Mouse (Mus musculus) forebrain, postnatal 0 days (tissue): ENCODE results near the gene Bola2. TPM values are rescaled to one million over a fixed set of nuclear protein-coding genes. Genes with fewer than 3 reads are reported as not detected.

Experiments
- ATAC-seq: fragments of 200-750 bp; cut with Nextera tagmentation; 2 replicates; pipeline ENCODE4 v1.8.0; 2017; ENCODE audit warnings: mild to moderate bottlenecking, moderate library complexity
- DNase-seq: peaks from one replicate; pipeline ENCODE4 v3.0.0-alpha.2; 2015
- H3K27ac ChIP-seq: fragments of 300-500 bp; sonication (generic); 2 replicates; pipeline ENCODE4 v1.5.1; 2014; ENCODE audit warnings: low read depth, mild to moderate bottlenecking, antibody characterized with exemption, low read length, moderate library complexity, mixed read lengths
- H3K27me3 ChIP-seq: fragments of 300-500 bp; sonication (generic); 2 replicates; pipeline ENCODE4 v1.6.1; 2014; ENCODE audit warnings: mild to moderate bottlenecking, low read length, mixed read lengths; ENCODE audit not compliant: insufficient read depth
- H3K36me3 ChIP-seq: fragments of 300-500 bp; sonication (generic); 2 replicates; pipeline ENCODE4 v1.6.1; 2014; ENCODE audit warnings: mild to moderate bottlenecking, moderate library complexity; ENCODE audit not compliant: insufficient read depth
- H3K4me1 ChIP-seq: fragments of 300-500 bp; sonication (generic); 2 replicates; pipeline ENCODE4 v1.6.1; 2014; ENCODE audit warnings: antibody characterized with exemption; ENCODE audit not compliant: insufficient read depth
- H3K4me2 ChIP-seq: fragments of 300-500 bp; sonication (generic); 2 replicates; pipeline ENCODE4 v1.6.1; 2014; ENCODE audit warnings: low read depth, mild to moderate bottlenecking, moderate library complexity
- H3K4me3 ChIP-seq: fragments of 300-500 bp; sonication (generic); 2 replicates; pipeline ENCODE4 v1.5.1; 2014; ENCODE audit warnings: low read depth, low read length, mixed read lengths
- H3K9ac ChIP-seq: fragments of 300-500 bp; sonication (generic); 2 replicates; pipeline ENCODE4 v1.6.1; 2014; ENCODE audit warnings: mild to moderate bottlenecking
- H3K9me3 ChIP-seq: fragments of 300-500 bp; sonication (generic); 2 replicates; pipeline ENCODE4 v1.6.1; 2016; ENCODE audit warnings: low read length
- CTCF ChIP-seq: sonication (generic); IDR thresholded peaks from 2 replicates; pipeline ENCODE4 v1.5.1; 2016; ENCODE audit warnings: antibody characterized with exemption, control low read depth, low read depth
- WGBS: fragments of 180-500 bp; shearing (Covaris S2); extraction: QIAGEN DNeasy Blood & Tissue Kit; methylation state at CpG from one replicate; pipeline ENCODE4 v1.1.7; 2014; 5-methylcytosine and 5-hydroxymethylcytosine counted together
- polyA plus RNA-seq: library from polyadenylated mRNA; unstranded; fragments of >200 nt; fragmentation: Nextera tagmentation; extraction: Ambion mirVana; gene quantifications from 2 replicates; pipeline ENCODE4 v1.2.1, GENCODE M21; 2015
- total RNA-seq: library from RNA; depleted of rRNA; stranded (reverse); fragments of >200 nt; gene quantifications from 2 replicates; pipeline ENCODE4 v1.2.3, GENCODE M21; 2014

The Bola2 gene
- total and polyA plus RNA-seq, 2 experiments from 2014 or later: 115 to 139 TPM

DNA sequence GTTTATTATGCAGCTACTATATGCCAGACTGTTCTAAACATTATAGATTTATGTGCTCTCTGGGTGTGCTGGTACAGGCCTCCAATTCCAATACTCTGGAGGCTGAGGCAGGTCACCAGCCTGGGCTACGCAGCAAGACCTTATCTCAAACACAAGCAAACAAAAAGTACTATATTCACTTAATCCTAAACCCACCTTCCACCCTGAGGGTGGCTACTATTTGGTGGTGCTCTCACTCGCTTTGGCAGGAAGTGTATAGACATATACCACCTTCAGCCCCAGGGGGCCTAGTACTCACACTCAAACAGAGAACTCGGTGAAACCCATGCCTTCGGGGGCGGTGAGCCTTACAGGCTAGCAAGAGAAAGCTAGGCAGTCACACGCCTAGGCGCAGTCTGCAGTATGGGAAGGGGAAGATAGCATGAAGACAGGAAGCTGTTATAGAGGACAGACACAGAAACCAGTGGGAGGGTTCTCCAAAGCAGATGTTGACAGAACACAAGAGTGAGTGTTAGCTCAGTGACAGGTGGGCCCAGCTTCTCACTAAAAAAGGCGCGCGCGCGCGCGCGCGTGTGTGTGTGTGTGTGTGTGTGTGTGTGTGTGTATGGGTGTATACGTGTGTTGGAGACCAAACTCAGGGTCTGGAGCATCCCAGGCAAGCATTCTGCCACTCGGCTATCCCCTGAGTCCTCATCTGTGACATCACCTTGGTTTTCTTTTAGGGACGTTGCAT, 12.4 kb downstream of the Bola2 start, which contains the start of gene Coro1a:
TSS of gene Coro1a (minus strand) at position 346 of the 733 bp plus-strand sequence.
- DNase-seq (no peak), ATAC-seq (no peak)
- H3K9me3 ChIP-seq: no peaks in the 10 kb centered on the region
- WGBS: 93% methylated on average over 19 of the region's 19 CpGs
- no peak within 1 kb of the TSS for H3K4me2 ChIP-seq
- H3K9ac ChIP-seq: no peak within 1 kb of the TSS
- no peaks in the 10 kb centered on the region for H3K27me3 ChIP-seq
- no peak for TF ChIP-seq CTCF
- H3K4me3 ChIP-seq: no peak within 1 kb of the TSS
- no peak within 1 kb of the TSS for H3K27ac ChIP-seq
- H3K4me1 ChIP-seq: 0 out of 2 replicates have a peak, but pooled peaks cover 6% of the 10 kb centered on the region
- H3K36me3 ChIP-seq: no peaks in the 10 kb centered on the region

DNA sequence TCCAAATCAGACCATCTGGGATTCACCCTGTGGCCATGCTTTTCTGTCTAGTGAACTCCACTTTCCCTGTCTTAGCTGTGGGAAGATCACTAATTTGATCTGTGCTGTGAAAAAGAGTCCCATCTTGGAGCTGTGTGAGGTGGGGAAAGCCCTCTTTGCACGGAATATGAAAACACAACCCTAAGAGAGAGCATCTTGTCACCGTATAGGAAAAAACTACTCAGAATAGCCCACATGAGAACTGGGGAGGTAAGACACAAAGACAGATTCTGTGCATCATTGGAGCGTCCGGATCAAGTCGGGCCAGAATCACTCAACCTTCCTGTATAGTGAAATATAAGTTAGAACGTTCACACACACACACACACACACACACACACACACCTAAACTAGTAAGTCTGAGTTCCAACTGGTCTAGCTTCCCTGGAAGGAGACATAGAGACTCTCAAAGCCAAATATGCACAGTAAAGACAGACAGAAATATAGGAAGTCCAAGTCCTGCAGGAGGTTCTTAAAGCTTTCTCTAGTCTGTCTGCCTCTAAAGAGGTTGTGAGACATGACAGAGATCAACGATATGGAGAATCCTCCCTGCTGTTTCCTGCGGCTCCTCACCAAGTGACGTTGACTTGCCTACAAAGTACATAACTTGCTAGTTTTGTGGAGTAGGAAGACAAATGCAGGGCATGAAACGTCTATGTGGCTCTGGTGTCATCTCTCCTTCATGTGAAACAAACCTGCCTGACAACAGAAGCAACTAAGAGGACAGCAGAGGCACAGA, 13.2 kb downstream of the Bola2 start:
- whole genome bisulfite sequencing: 87% methylated on average over 10 of the region's 10 CpGs
- TF ChIP-seq CTCF: no peak
- ATAC-seq: no peak

DNA sequence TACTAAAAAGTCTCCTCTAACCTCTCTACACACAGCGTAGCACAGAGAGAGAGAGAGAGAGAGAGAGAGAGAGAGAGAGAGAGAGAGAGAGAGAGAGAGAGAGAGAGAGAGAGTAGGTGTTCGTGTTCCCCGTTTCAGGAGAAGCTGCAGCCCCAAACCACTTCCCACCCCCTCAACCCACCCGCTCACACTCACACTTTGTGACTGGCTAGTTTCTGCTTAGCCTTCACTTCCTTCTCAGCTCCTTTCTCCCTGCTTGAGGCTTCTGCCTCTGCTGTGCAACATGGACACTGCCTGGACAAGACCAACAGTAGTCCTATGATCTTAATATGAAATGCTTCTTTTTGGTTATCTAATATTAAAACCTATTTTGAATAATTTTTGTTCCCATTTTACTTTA, 15.1 kb downstream of the Bola2 start:
- no peaks in the 10 kb centered on the region for H3K27me3 ChIP-seq
- DNase-seq (no peak), ATAC-seq (no peak)
- H3K27ac ChIP-seq: no peak overlapping the region
- no peak for TF ChIP-seq CTCF
- no peaks in the 10 kb centered on the region for H3K4me1 ChIP-seq
- no peak overlapping the region for H3K4me2 ChIP-seq
- H3K36me3 ChIP-seq: no peaks in the 10 kb centered on the region
- no peak overlapping the region for H3K9ac ChIP-seq
- no peak overlapping the region for H3K4me3 ChIP-seq
- 70% methylated on average over 4 of the region's 4 CpGs for WGBS
- no peaks in the 10 kb centered on the region for H3K9me3 ChIP-seq

More for the DNA sequence above, 13.2 kb downstream of the Bola2 start:
- DNase-seq: no peak
- H3K27me3 ChIP-seq: no peaks in the 10 kb centered on the region
- H3K4me2 ChIP-seq: no peak overlapping the region
- H3K9ac ChIP-seq: no peak overlapping the region
- no peak overlapping the region for H3K27ac ChIP-seq
- H3K36me3 ChIP-seq: no peaks in the 10 kb centered on the region
- 0 out of 2 replicates have a peak, but pooled peaks cover 3% of the 10 kb centered on the region for H3K4me1 ChIP-seq
- H3K4me3 ChIP-seq: no peak overlapping the region
- no peaks in the 10 kb centered on the region for H3K9me3 ChIP-seq

DNA sequence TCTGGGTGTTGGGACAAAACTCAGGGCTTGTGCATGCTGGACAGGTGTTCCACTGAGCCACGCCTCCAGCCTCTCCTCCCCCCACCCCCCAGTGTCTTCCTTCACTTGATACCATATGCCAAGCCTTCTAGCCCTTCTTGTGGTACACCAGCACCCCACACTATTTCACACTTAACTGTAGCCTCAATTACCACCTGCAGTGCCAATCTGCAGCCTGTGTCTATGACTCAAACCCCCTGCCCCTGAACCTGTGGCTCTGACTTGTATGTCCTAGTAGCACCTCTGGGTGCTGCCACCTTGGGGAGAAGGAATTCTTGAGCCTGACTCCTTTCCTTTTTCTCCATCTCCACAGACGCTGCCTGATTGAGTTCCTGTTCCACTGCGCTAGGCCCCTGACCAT, 16.7 kb downstream of the Bola2 start:
- H3K9ac ChIP-seq: no peak overlapping the region
- no peaks in the 10 kb centered on the region for H3K27me3 ChIP-seq
- no peak overlapping the region for H3K4me2 ChIP-seq
- H3K4me3 ChIP-seq: no peak overlapping the region
- WGBS: 81% methylated on average over 3 of the region's 3 CpGs
- H3K4me1 ChIP-seq: no peaks in the 10 kb centered on the region
- ATAC-seq: no peak
- DNase-seq: no peak
- H3K36me3 ChIP-seq: no peaks in the 10 kb centered on the region
- no peaks in the 10 kb centered on the region for H3K9me3 ChIP-seq
- no peak for TF ChIP-seq CTCF
- no peak overlapping the region for H3K27ac ChIP-seq

DNA sequence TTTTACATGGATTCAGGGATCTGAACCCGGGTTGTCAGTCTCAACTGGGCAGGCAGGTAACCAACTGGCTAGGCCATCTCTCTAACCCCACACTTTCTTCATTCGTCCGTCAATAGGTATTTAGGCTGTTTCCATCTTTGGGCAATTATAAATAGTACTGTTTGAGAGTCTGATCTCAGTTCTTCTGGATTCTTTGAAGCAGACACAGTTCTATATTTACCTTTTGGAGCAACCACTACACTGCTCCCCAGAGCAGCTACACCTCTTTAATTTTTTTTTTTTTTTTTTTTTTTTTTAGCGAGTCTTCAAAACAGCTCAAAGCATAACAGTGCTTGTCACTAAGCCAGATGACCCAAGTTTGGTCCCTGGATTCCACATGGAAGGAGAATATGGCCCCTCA, 20.5 kb downstream of the Bola2 start:
- TF ChIP-seq CTCF: no peak

DNA sequence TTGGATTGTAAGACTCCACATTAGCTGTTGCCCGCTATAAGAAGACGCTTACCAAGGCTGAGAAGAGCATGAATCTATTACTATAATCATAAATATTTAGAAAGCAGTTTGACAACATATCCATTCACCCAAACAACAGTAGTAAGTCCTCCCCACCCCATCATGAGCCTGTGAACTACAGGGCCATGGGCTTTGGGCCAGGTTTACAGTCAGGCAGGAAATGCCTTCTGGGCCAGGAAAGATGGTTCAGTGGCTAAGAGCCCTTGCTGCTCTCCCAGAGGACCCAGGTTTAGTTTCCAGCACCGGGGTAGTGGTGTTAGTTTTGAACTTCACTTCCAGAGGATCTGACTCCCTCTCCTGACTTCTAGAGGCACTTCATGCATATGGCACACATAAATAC, 22.4 kb downstream of the Bola2 start:
- no peak for DNase-seq
- Histone ChIP-seq H3K9me3 (no peaks in the 10 kb centered on the region), H3K4me3 (no peak overlapping the region), H3K4me2 (no peak overlapping the region), H3K36me3 (no peaks in the 10 kb centered on the region), H3K27me3 (no peaks in the 10 kb centered on the region), H3K9ac (no peak overlapping the region), H3K27ac (no peak overlapping the region), H3K4me1 (no peaks in the 10 kb centered on the region)
- WGBS: 86% methylated on average over 3 of the region's 3 CpGs
- no peak for ATAC-seq
- no peak for TF ChIP-seq CTCF

More for the DNA sequence above, 20.5 kb downstream of the Bola2 start:
- WGBS: 84% methylated on average over 4 of the region's 4 CpGs
- H3K9ac ChIP-seq: no peak overlapping the region
- DNase-seq (no peak), ATAC-seq (no peak)
- no peaks in the 10 kb centered on the region for H3K4me1 ChIP-seq
- H3K4me3 ChIP-seq: no peak overlapping the region
- H3K4me2 ChIP-seq: no peak overlapping the region
- H3K36me3 ChIP-seq: no peaks in the 10 kb centered on the region
- no peak overlapping the region for H3K27ac ChIP-seq
- H3K27me3 ChIP-seq: no peaks in the 10 kb centered on the region
- H3K9me3 ChIP-seq: no peaks in the 10 kb centered on the region

DNA sequence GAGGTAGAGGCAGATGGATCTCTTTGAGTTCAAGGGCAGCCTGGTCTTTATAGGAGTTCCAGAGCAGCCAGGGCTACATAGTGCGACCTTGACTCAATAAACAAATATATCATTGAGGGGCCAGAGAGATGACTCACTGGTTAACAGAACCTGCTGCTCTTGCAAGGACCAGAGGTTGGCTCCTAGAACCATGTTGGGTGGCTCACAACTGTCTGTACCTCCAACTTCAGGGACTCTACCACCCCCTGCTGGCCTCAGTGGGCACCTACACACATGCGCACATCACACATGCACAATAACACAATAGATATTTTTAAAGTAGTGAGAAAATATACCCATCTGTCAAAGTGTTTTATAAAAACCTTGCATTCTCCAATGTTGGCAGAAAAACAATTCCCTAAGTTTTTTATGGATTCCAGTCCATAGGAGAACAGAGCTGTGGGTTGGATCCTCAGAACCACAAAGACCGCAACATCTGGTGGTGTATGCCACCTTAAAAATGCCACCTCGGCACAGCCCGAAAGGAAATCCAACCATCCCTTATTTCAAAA, 23.7 kb downstream of the Bola2 start:
- no peak overlapping the region for H3K4me2 ChIP-seq
- TF ChIP-seq CTCF: no peak
- no peaks in the 10 kb centered on the region for H3K4me1 ChIP-seq
- H3K4me3 ChIP-seq: no peak overlapping the region
- no peaks in the 10 kb centered on the region for H3K9me3 ChIP-seq
- no peaks in the 10 kb centered on the region for H3K27me3 ChIP-seq
- H3K36me3 ChIP-seq: no peaks in the 10 kb centered on the region
- H3K27ac ChIP-seq: no peak overlapping the region
- ATAC-seq (no peak), DNase-seq (no peak)
- H3K9ac ChIP-seq: no peak overlapping the region
- 92% methylated on average over 5 of the region's 5 CpGs for WGBS
